Mouse (Mus musculus) kidney, embryonic 16.5 days (tissue): Measurements from ENCODE around the gene Chst14. TPM values are rescaled to one million over a fixed set of nuclear protein-coding genes. Genes with fewer than 3 reads are reported as not detected.

Experiments used
- ATAC-seq: fragments of 200-750 bp; cut with Nextera tagmentation; 2 replicates; pipeline ENCODE4 v1.8.0; 2017; ENCODE audit warnings: moderate TSS enrichment; ENCODE audit not compliant: low FRiP score, low TSS enrichment
- H3K27ac ChIP-seq: fragments of 300-500 bp; sonication (generic); 2 replicates; pipeline ENCODE4 v1.5.1; 2014; ENCODE audit warnings: low read length
- H3K27me3 ChIP-seq: fragments of 300-500 bp; sonication (generic); 2 replicates; pipeline ENCODE4 v1.6.1; 2014; ENCODE audit warnings: low read length, control low read depth, mixed read lengths; ENCODE audit not compliant: insufficient read depth
- H3K36me3 ChIP-seq: fragments of 300-500 bp; sonication (generic); 2 replicates; pipeline ENCODE4 v1.6.1; 2014; ENCODE audit warnings: low read length, control low read depth, mixed read lengths; ENCODE audit not compliant: insufficient read depth
- H3K4me1 ChIP-seq: fragments of 300-500 bp; sonication (generic); 2 replicates; pipeline ENCODE4 v1.6.1; 2014; ENCODE audit warnings: low read length, control low read depth, mixed read lengths; ENCODE audit not compliant: insufficient read depth
- H3K4me2 ChIP-seq: fragments of 300-500 bp; sonication (generic); replicated peaks from 2 replicates; pipeline ENCODE4 v1.6.1; 2014; ENCODE audit warnings: low read depth, low read length
- H3K4me3 ChIP-seq: fragments of 300-500 bp; sonication (generic); 2 replicates; pipeline ENCODE4 v1.5.1; 2014; ENCODE audit warnings: mild to moderate bottlenecking, low read length
- H3K9ac ChIP-seq: fragments of 300-500 bp; sonication (generic); replicated peaks from 2 replicates; pipeline ENCODE4 v1.6.1; 2014; ENCODE audit warnings: low read length
- H3K9me3 ChIP-seq: fragments of 300-500 bp; sonication (generic); 2 replicates; pipeline ENCODE4 v1.6.1; 2016; ENCODE audit warnings: low read length, control low read depth
- WGBS: fragments of 180-500 bp; shearing (Covaris S2); extraction: QIAGEN DNeasy Blood & Tissue Kit; methylation state at CpG from one replicate; pipeline ENCODE4 v1.1.7; 2014; 5-methylcytosine and 5-hydroxymethylcytosine counted together
- polyA plus RNA-seq: library from polyadenylated mRNA; unstranded; fragments of >200 nt; fragmentation: Nextera tagmentation; extraction: Ambion mirVana; gene quantifications from 2 replicates; pipeline ENCODE4 v1.2.1, GENCODE M21; 2015

The Chst14 gene
- polyA plus RNA-seq, 1 experiment from 2014 or later: 26.8 TPM

DNA sequence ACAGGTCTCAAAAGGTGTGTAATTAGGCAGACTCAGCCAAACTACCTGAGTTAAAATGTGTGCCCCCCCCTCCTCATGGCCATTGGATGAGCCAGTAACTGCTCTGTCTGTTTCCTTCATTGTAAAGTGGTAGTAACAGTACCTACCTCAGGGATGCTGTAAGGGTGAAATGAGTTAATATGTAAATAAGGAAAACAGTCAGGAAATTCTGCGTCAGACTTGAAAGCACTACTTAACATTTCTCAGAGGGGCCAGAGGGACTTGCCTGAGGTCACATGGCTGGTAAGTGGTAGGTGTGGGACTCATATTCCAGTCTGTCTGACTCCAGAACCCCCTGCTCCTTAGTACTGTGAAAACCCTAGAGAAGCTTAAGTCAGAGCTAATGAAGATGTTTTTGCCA, 7.8 kb upstream of the Chst14 start:
- H3K4me3 ChIP-seq: no peak overlapping the region
- no peaks in the 10 kb centered on the region for H3K9me3 ChIP-seq
- no peak overlapping the region for H3K9ac ChIP-seq
- H3K27me3 ChIP-seq: no peaks in the 10 kb centered on the region
- ATAC-seq: no peak
- no peak overlapping the region for H3K4me2 ChIP-seq
- peaks cover 23% of the 10 kb centered on the region for H3K36me3 ChIP-seq
- 37% methylated on average over 1 of the region's 1 CpGs for WGBS
- peaks cover 7% of the 10 kb centered on the region for H3K4me1 ChIP-seq
- no peak overlapping the region for H3K27ac ChIP-seq

DNA sequence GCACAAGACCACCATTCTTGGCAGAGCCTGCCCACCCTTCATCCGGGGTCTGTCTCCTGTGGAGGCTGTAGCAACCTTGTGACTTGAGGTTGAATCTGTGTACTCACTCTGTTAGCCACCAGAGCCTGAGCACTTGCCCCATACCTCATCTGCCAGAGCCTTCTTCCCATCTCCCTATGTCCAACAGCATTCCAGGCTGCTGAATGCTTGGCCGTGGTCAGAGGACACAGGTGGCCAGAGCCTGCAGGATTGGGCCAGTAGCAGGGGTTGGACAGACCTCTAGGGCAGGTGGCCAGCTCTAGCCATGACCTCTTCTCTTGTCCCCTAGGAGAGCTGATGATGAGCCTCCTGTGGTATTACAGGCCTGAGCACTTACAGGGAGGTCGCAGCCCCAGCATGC, 5.9 kb upstream of the Chst14 start:
- no peak overlapping the region for H3K4me3 ChIP-seq
- H3K27ac ChIP-seq: no peak overlapping the region
- H3K27me3 ChIP-seq: no peaks in the 10 kb centered on the region
- no peak overlapping the region for H3K4me2 ChIP-seq
- no peaks in the 10 kb centered on the region for H3K9me3 ChIP-seq
- H3K9ac ChIP-seq: no peak overlapping the region
- H3K4me1 ChIP-seq: no peaks in the 10 kb centered on the region
- 75% methylated on average over 3 of the region's 3 CpGs for WGBS
- H3K36me3 ChIP-seq: peaks cover 23% of the 10 kb centered on the region
- ATAC-seq: no peak

DNA sequence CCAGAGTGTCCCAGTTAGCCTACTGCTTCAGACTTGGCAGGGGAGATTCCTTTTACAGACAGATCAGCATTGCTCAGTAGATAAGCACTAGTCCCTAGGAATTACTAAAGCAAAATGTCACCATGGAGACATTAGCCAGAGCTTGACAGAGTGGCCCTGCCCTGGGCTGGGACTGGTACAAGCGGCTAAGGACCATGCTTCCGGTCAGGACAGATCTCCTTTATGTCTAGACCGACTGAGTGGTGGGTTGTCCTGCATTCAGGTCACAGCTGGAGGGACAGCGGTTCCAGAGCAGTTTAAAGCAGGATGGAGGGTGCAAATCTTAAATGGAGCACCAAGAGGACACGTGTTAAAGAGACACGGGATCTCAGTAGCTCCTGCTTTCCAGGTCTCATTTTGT, 344 bp upstream of the Chst14 start:
- Histone ChIP-seq H3K36me3 (peaks cover 7% of the 10 kb centered on the region; the same call in 1 of the 2 replicates), H3K27me3 (no peaks in the 10 kb centered on the region), H3K9ac (peak overlapping the region; percentile 91), H3K4me1 (peaks cover 19% of the 10 kb centered on the region), H3K4me2 (peak overlapping the region; percentile 91), H3K27ac (peak overlapping the region; percentile 4; the same call in 1 of the 2 replicates), H3K4me3 (peak overlapping the region; percentile 75), H3K9me3 (no peaks in the 10 kb centered on the region)
- peak; percentile 73 for ATAC-seq
- WGBS: under 1% methylated on average over 6 of the region's 6 CpGs

DNA sequence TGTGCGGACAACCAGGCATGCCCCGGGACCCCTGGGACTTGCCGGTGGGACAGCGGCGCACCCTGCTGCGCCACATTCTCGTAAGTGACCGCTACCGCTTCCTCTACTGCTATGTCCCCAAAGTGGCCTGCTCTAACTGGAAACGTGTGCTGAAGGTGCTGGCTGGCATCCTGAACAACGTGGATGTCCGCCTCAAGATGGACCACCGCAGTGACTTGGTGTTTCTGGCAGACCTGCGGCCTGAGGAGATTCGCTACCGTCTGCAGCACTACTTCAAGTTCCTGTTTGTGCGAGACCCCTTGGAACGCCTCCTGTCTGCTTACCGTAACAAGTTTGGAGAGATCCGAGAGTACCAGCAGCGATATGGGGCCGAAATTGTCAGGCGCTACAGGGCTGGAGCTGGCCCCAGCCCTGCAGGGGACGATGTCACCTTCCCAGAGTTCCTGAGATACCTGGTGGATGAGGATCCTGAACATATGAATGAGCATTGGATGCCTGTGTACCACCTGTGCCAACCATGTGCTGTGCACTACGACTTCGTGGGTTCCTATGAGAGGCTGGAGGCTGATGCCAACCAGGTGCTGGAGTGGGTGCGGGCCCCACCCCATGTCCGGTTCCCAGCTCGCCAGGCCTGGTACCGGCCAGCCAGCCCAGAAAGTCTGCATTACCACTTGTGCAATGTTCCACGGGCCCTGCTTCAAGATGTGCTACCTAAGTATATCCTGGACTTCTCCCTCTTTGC, 873 bp downstream of the Chst14 start:
- Histone ChIP-seq H3K27ac (peak overlapping the region; percentile 50; the same call in 1 of the 2 replicates), H3K9me3 (no peaks in the 10 kb centered on the region), H3K4me2 (peak overlapping the region; percentile 91), H3K27me3 (no peaks in the 10 kb centered on the region), H3K36me3 (peaks cover 7% of the 10 kb centered on the region; the same call in 1 of the 2 replicates), H3K4me1 (peaks cover 19% of the 10 kb centered on the region), H3K9ac (peak overlapping the region; percentile 91), H3K4me3 (peak overlapping the region; percentile 75)
- 31% methylated on average over 31 of the region's 31 CpGs for WGBS
- no peak for ATAC-seq

DNA sequence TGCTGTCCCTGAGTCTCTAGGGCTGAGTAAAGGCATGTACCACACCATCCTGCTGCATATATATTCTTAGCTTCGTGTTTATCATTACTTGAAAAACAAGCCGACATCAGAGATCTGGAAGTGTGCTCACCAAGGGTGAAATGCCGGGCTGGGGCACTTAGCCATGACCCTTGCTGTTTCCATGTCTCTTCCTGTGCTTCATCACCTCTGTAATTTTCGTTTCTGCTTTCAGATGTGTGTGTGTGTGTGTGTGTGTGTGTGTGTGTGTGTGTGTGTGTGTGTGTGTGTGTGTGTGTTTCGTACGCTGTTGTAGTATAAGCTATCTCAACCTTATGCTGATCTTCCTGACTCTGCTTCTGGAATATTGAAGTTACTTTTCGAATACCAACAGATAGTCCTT, 15.0 kb downstream of the Chst14 start:
- H3K9me3 ChIP-seq: peaks cover 3% of the 10 kb centered on the region; the same call in 1 of the 2 replicates
- H3K36me3 ChIP-seq: no peaks in the 10 kb centered on the region
- H3K27ac ChIP-seq: no peak overlapping the region
- H3K27me3 ChIP-seq: no peaks in the 10 kb centered on the region
- ATAC-seq: no peak
- H3K9ac ChIP-seq: no peak overlapping the region
- WGBS: 70% methylated on average over 7 of the region's 7 CpGs
- H3K4me1 ChIP-seq: no peaks in the 10 kb centered on the region
- no peak overlapping the region for H3K4me3 ChIP-seq
- H3K4me2 ChIP-seq: no peak overlapping the region

DNA sequence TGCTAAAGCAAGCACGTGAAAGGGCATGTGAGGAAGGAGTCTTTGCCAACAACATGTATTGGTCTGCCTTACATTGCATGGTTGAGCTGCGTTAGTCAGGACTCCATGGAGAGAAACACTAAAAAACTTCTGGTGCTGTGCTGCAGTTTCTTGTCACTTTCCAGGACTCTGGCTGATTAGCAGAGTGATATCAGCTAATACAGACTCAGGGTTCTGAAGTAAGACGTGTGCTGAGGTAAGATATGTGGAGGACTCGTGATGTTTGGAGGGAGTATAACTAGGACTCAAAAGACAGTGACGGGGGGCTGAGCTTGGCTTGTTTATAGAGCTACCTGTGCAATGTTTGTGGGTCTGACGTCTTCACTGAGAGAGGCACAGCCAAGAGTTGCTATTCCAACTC, 16.9 kb downstream of the Chst14 start:
- Histone ChIP-seq H3K4me2 (no peak overlapping the region), H3K9ac (no peak overlapping the region), H3K36me3 (no peaks in the 10 kb centered on the region), H3K4me3 (no peak overlapping the region), H3K4me1 (no peaks in the 10 kb centered on the region), H3K9me3 (peaks cover 3% of the 10 kb centered on the region; the same call in 1 of the 2 replicates), H3K27me3 (no peaks in the 10 kb centered on the region), H3K27ac (no peak overlapping the region)
- 91% methylated on average over 6 of the region's 6 CpGs for WGBS
- no peak for ATAC-seq

DNA sequence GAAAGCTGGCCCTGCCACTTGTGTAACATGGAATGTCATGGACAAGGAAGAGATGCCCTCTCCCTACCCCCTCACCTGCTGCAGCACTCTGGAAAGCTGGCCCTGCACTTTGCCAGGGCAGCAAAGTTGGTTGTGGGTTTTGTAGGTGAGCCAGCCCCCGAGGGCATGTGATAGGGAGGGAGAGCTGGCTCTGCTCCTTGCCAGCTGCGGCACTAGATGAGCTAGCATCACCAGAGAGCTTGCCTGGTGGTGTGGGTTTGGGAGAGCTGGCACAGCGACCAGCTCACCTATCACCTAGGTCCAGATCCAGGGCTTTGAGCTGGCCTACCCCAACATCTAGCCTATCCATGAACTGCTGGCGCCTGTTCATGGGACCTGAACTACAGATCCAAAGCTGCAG, 22.5 kb downstream of the Chst14 start:
- Histone ChIP-seq H3K27me3 (no peaks in the 10 kb centered on the region), H3K36me3 (no peaks in the 10 kb centered on the region), H3K27ac (no peak overlapping the region), H3K9me3 (no peaks in the 10 kb centered on the region), H3K9ac (no peak overlapping the region), H3K4me3 (no peak overlapping the region), H3K4me1 (no peaks in the 10 kb centered on the region), H3K4me2 (no peak overlapping the region)
- WGBS: 84% methylated on average over 4 of the region's 4 CpGs
- no peak for ATAC-seq

DNA sequence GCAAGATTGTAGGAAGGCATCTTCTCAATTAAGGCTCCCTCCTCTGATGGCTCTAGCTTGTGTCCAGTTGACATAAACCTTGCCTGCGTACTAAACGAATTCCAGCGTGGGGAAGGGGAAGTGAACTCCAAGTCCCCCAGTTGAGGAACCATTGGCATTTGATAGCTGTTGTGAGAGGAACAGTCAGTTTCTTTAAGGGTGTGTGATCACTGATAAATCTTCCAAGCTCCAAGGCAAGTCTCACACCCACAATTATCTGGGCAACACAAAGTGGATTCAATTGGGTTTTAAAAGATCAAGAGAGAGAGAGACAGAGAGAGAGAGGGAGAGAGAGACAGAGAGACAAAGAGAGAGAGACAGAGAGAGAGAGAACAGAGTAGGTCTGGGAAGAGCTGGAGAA, 23.4 kb downstream of the Chst14 start:
- no peaks in the 10 kb centered on the region for H3K9me3 ChIP-seq
- WGBS: 77% methylated on average over 3 of the region's 3 CpGs
- H3K4me3 ChIP-seq: no peak overlapping the region

DNA sequence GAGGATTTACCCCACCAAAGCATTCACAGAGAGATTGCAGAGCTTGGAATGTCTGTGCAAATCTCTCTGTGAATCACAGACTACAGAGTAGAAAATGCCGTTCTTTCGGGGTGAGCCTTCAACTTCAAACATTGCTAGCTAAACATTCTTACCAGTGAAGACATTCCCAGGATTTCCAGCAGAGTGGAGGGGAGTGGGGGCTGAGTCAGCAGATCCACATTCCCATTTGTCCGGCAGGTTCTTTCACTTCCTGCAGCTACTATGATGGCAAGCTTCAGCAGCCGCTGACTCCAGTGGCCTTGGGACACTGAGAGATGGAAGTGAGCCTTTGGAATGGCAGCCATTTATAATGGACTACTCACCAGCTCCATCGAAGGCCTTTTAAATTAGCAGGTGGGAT, 30.2 kb downstream of the Chst14 start:
- Histone ChIP-seq H3K9ac (no peak overlapping the region), H3K27ac (no peak overlapping the region), H3K36me3 (no peaks in the 10 kb centered on the region), H3K4me1 (no peaks in the 10 kb centered on the region), H3K4me2 (no peak overlapping the region), H3K27me3 (no peaks in the 10 kb centered on the region), H3K9me3 (no peaks in the 10 kb centered on the region), H3K4me3 (no peak overlapping the region)
- ATAC-seq: no peak
- WGBS: 71% methylated on average over 5 of the region's 5 CpGs

More for the DNA sequence above, 23.4 kb downstream of the Chst14 start:
- no peak overlapping the region for H3K4me2 ChIP-seq
- ATAC-seq: no peak
- H3K27me3 ChIP-seq: no peaks in the 10 kb centered on the region
- no peak overlapping the region for H3K27ac ChIP-seq
- H3K9ac ChIP-seq: no peak overlapping the region
- H3K36me3 ChIP-seq: no peaks in the 10 kb centered on the region
- no peaks in the 10 kb centered on the region for H3K4me1 ChIP-seq

DNA sequence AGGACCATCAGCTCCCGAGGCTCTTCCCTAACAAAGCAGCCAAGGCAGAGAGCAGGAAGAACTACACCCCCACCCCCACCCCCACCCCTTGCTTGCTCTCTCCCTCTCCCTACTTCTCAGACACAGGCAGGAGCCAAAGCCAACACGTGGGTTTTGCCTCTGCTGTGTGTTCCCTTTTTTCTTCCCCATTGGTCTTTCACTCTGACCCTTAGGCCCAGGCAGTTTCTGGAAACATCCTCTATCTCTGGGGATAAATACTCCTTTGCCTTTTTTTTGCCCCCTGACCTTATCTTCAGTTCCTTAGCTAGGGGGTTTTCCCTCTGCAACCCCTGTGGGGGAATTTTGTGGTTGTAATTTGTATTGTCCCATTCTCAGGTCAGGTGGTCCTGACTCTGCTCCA, 33.3 kb downstream of the Chst14 start:
- H3K4me1 ChIP-seq: no peaks in the 10 kb centered on the region
- no peak overlapping the region for H3K4me3 ChIP-seq
- WGBS: 18% methylated on average over 2 of the region's 2 CpGs
- ATAC-seq: no peak
- no peaks in the 10 kb centered on the region for H3K36me3 ChIP-seq
- no peak overlapping the region for H3K27ac ChIP-seq
- H3K9me3 ChIP-seq: no peaks in the 10 kb centered on the region
- H3K9ac ChIP-seq: no peak overlapping the region
- H3K27me3 ChIP-seq: no peaks in the 10 kb centered on the region
- H3K4me2 ChIP-seq: no peak overlapping the region
